Mouse (Mus musculus) kidney, embryonic 16.5 days (tissue): ENCODE measurements around the gene A930017K11Rik. TPM values are rescaled to one million over a fixed set of nuclear protein-coding genes. Genes with fewer than 3 reads are reported as not detected.

Source experiments
- ATAC-seq: fragments of 200-750 bp; cut with Nextera tagmentation; 2 replicates; pipeline ENCODE4 v1.8.0; 2017; ENCODE audit warnings: moderate TSS enrichment; ENCODE audit not compliant: low FRiP score, low TSS enrichment
- H3K27ac ChIP-seq: fragments of 300-500 bp; sonication (generic); 2 replicates; pipeline ENCODE4 v1.5.1; 2014; ENCODE audit warnings: low read length
- H3K27me3 ChIP-seq: fragments of 300-500 bp; sonication (generic); 2 replicates; pipeline ENCODE4 v1.6.1; 2014; ENCODE audit warnings: low read length, control low read depth, mixed read lengths; ENCODE audit not compliant: insufficient read depth
- H3K36me3 ChIP-seq: fragments of 300-500 bp; sonication (generic); 2 replicates; pipeline ENCODE4 v1.6.1; 2014; ENCODE audit warnings: low read length, control low read depth, mixed read lengths; ENCODE audit not compliant: insufficient read depth
- H3K4me1 ChIP-seq: fragments of 300-500 bp; sonication (generic); 2 replicates; pipeline ENCODE4 v1.6.1; 2014; ENCODE audit warnings: low read length, control low read depth, mixed read lengths; ENCODE audit not compliant: insufficient read depth
- H3K4me2 ChIP-seq: fragments of 300-500 bp; sonication (generic); replicated peaks from 2 replicates; pipeline ENCODE4 v1.6.1; 2014; ENCODE audit warnings: low read depth, low read length
- H3K4me3 ChIP-seq: fragments of 300-500 bp; sonication (generic); 2 replicates; pipeline ENCODE4 v1.5.1; 2014; ENCODE audit warnings: mild to moderate bottlenecking, low read length
- H3K9ac ChIP-seq: fragments of 300-500 bp; sonication (generic); replicated peaks from 2 replicates; pipeline ENCODE4 v1.6.1; 2014; ENCODE audit warnings: low read length
- H3K9me3 ChIP-seq: fragments of 300-500 bp; sonication (generic); 2 replicates; pipeline ENCODE4 v1.6.1; 2016; ENCODE audit warnings: low read length, control low read depth
- WGBS: fragments of 180-500 bp; shearing (Covaris S2); extraction: QIAGEN DNeasy Blood & Tissue Kit; methylation state at CpG from one replicate; pipeline ENCODE4 v1.1.7; 2014; 5-methylcytosine and 5-hydroxymethylcytosine counted together
- polyA plus RNA-seq: library from polyadenylated mRNA; unstranded; fragments of >200 nt; fragmentation: Nextera tagmentation; extraction: Ambion mirVana; gene quantifications from 2 replicates; pipeline ENCODE4 v1.2.1, GENCODE M21; 2015

A930017K11Rik gene
- polyA plus RNA-seq, 1 experiment from 2014 or later, result 8.1 TPM

GRCm38 (mm10) chr17:25959630-25960467 is 7.5 kb upstream of the A930017K11Rik start:
- Histone ChIP-seq H3K9me3 (no peaks in the 10 kb centered on the region), H3K27ac (no peak overlapping the region), H3K4me2 (no peak overlapping the region), H3K9ac (no peak overlapping the region), H3K36me3 (peaks cover 31% of the 10 kb centered on the region; the same call in 1 of the 2 replicates), H3K4me1 (no peaks in the 10 kb centered on the region), H3K4me3 (no peak overlapping the region), H3K27me3 (no peaks in the 10 kb centered on the region)
- no peak for ATAC-seq
- 88% methylated on average over 23 of the region's 23 CpGs for WGBS

GRCm38 (mm10) chr17:25958771-25959494 is 6.6 kb upstream of the A930017K11Rik start:
- Histone ChIP-seq H3K27ac (no peak overlapping the region), H3K4me3 (no peak overlapping the region), H3K9ac (no peak overlapping the region), H3K36me3 (peaks cover 28% of the 10 kb centered on the region; the same call in 1 of the 2 replicates), H3K4me1 (no peaks in the 10 kb centered on the region), H3K27me3 (no peaks in the 10 kb centered on the region), H3K4me2 (no peak overlapping the region), H3K9me3 (no peaks in the 10 kb centered on the region)
- no peak for ATAC-seq
- 95% methylated on average over 11 of the region's 11 CpGs for WGBS

- Histone ChIP-seq H3K27ac (no peak overlapping the region), H3K36me3 (peaks cover 19% of the 10 kb centered on the region; the same call in 1 of the 2 replicates), H3K4me3 (no peak overlapping the region), H3K9ac (no peak overlapping the region), H3K4me2 (no peak overlapping the region), H3K9me3 (no peaks in the 10 kb centered on the region), H3K27me3 (peaks cover 9% of the 10 kb centered on the region; the same call in 1 of the 2 replicates), H3K4me1 (no peaks in the 10 kb centered on the region)
- no peak for ATAC-seq
- WGBS, result 79% methylated on average over 14 of the region's 14 CpGs
These were observed 5.3 kb upstream of the A930017K11Rik start for GRCm38 (mm10) chr17:25957586-25958051.

GRCm38 (mm10) chr17:25956631-25957030 is 4.3 kb upstream of the A930017K11Rik start:
- Histone ChIP-seq H3K27ac (no peak overlapping the region), H3K9me3 (no peaks in the 10 kb centered on the region), H3K4me2 (no peak overlapping the region), H3K27me3 (peaks cover 19% of the 10 kb centered on the region), H3K36me3 (peaks cover 17% of the 10 kb centered on the region; the same call in 1 of the 2 replicates), H3K4me1 (peaks cover 8% of the 10 kb centered on the region; the same call in 1 of the 2 replicates), H3K4me3 (no peak overlapping the region), H3K9ac (no peak overlapping the region)
- 82% methylated on average over 7 of the region's 7 CpGs for WGBS
- no peak for ATAC-seq

GRCm38 (mm10) chr17:25956201-25956600 is 3.8 kb upstream of the A930017K11Rik start:
- 64% methylated on average over 7 of the region's 7 CpGs for WGBS
- Histone ChIP-seq H3K27ac (no peak overlapping the region), H3K4me1 (peaks cover 8% of the 10 kb centered on the region; the same call in 1 of the 2 replicates), H3K4me2 (no peak overlapping the region), H3K36me3 (peaks cover 17% of the 10 kb centered on the region; the same call in 1 of the 2 replicates), H3K9me3 (no peaks in the 10 kb centered on the region), H3K4me3 (no peak overlapping the region), H3K27me3 (peaks cover 23% of the 10 kb centered on the region), H3K9ac (no peak overlapping the region)
- no peak for ATAC-seq

GRCm38 (mm10) chr17:25955736-25956135 is 3.4 kb upstream of the A930017K11Rik start:
- Histone ChIP-seq H3K27me3 (peaks cover 28% of the 10 kb centered on the region), H3K9me3 (no peaks in the 10 kb centered on the region), H3K9ac (no peak overlapping the region), H3K27ac (no peak overlapping the region), H3K4me2 (no peak overlapping the region), H3K4me3 (no peak overlapping the region), H3K36me3 (peaks cover 17% of the 10 kb centered on the region; the same call in 1 of the 2 replicates), H3K4me1 (peaks cover 8% of the 10 kb centered on the region; the same call in 1 of the 2 replicates)
- ATAC-seq, result no peak
- WGBS, result 14% methylated on average over 3 of the region's 3 CpGs

GRCm38 (mm10) chr17:25954671-25955070 is 2.3 kb upstream of the A930017K11Rik start:
- Histone ChIP-seq H3K4me2 (no peak overlapping the region), H3K36me3 (peaks cover 9% of the 10 kb centered on the region; the same call in 1 of the 2 replicates), H3K9me3 (no peaks in the 10 kb centered on the region), H3K9ac (no peak overlapping the region), H3K4me1 (peaks cover 8% of the 10 kb centered on the region; the same call in 1 of the 2 replicates), H3K27me3 (peaks cover 36% of the 10 kb centered on the region), H3K27ac (no peak overlapping the region), H3K4me3 (no peak overlapping the region)
- whole genome bisulfite sequencing, result 83% methylated on average over 2 of the region's 2 CpGs
- ATAC-seq, result no peak

GRCm38 (mm10) chr17:25953161-25953560 is 796 bp upstream of the A930017K11Rik start:
- no peak for ATAC-seq
- Histone ChIP-seq H3K9ac (no peak overlapping the region), H3K4me3 (no peak overlapping the region), H3K4me2 (0 out of 2 replicates have a peak overlapping the region, but pooled peaks have one; percentile 70), H3K36me3 (peaks cover 3% of the 10 kb centered on the region; the same call in 1 of the 2 replicates), H3K9me3 (no peaks in the 10 kb centered on the region), H3K27ac (no peak overlapping the region), H3K4me1 (peaks cover 8% of the 10 kb centered on the region; the same call in 1 of the 2 replicates), H3K27me3 (peaks cover 36% of the 10 kb centered on the region)
- 75% methylated on average over 5 of the region's 5 CpGs for WGBS

- Histone ChIP-seq H3K36me3 (no peaks in the 10 kb centered on the region), H3K27ac (peak overlapping the region; percentile 75), H3K4me2 (peak overlapping the region; percentile 70), H3K4me1 (peaks cover 8% of the 10 kb centered on the region; the same call in 1 of the 2 replicates), H3K9me3 (no peaks in the 10 kb centered on the region), H3K27me3 (peaks cover 36% of the 10 kb centered on the region), H3K9ac (peak overlapping the region; percentile 69), H3K4me3 (peak overlapping the region; percentile 55)
- WGBS, result under 1% methylated on average over 33 of the region's 33 CpGs
- peak; percentile 55 for ATAC-seq
These were observed 1.1 kb downstream of the A930017K11Rik start for GRCm38 (mm10) chr17:25951225-25951802.
